In genomic region chr10:82127850-82128401, GRCm38 (mm10) we compare ENCODE assay signal across 8 mouse cellular contexts. TPM values are rescaled to one million over a fixed set of nuclear protein-coding genes. Genes with fewer than 3 reads are reported as not detected.
DNase-seq lines count a peak whose midpoint lies in the region; ATAC-seq lines count a peak whose summit lies in the region.

TSS of gene AU041133 (plus strand) at chr10:82128013.

- no peaks in the 10 kb centered on the region for H3K27me3 ChIP-seq in hindbrain, embryonic 14.5 days (ENCODE audit: control insufficient read depth, insufficient read depth, low read length)

- H3K4me1 ChIP-seq in hindbrain, embryonic 14.5 days (replicated peaks; ENCODE audit: control insufficient read depth, insufficient read depth, low read length), result no peaks in the 10 kb centered on the region

- H3K4me3 ChIP-seq in hindbrain, embryonic 14.5 days (replicated peaks; ENCODE audit: low read length), result peak within 1 kb of the TSS; percentile 55

- peak within 1 kb of the TSS; percentile 80 for H3K27ac ChIP-seq in hindbrain, embryonic 14.5 days

- peaks cover 57% of the 10 kb centered on the region for H3K9me3 ChIP-seq in hindbrain, embryonic 14.5 days (ENCODE audit: control insufficient read depth, low read length)

- DNase-seq in R1 (ENCODE audit: low read depth, low spot score), result peak; percentile 98
- peak; percentile 92 for DNase-seq in cerebellum, postnatal 25 days
- DNase-seq in frontal cortex, postnatal 25 days (ENCODE audit: low spot score in 2 of 2), result peak; percentile 78 to 83
- DNase-seq in hindbrain, embryonic 14.5 days (ENCODE audit: low spot score), result peak; percentile 88
- peak; percentile 90 to 92 for DNase-seq in layer of hippocampus, postnatal 36 days
- peak; percentile 92 for DNase-seq in lung, postnatal 36 days
- peak; percentile 96 for DNase-seq in retina, postnatal 1 day
- DNase-seq in urinary bladder, adult 18-20 months (ENCODE audit: low spot score in 2 of 2), result peak; percentile 76 to 80

- peak within 1 kb of the TSS; percentile 51 for H3K4me2 ChIP-seq in hindbrain, embryonic 14.5 days (replicated peaks)

- peak within 1 kb of the TSS; percentile 60 for H3K9ac ChIP-seq in hindbrain, embryonic 14.5 days

- H3K36me3 ChIP-seq in hindbrain, embryonic 14.5 days (replicated peaks; ENCODE audit: control insufficient read depth, insufficient read depth), result no peaks in the 10 kb centered on the region

- ATAC-seq in hindbrain, embryonic 14.5 days (ENCODE audit: low FRiP score), result peak; percentile 100

- WGBS in hindbrain, embryonic 14.5 days, result 2% methylated on average over 41 of the region's 41 CpGs

RNA-seq across cellular contexts. Expression of gene AU041133, which starts in this region (rescaled TPM):
- 9.5 and 10.5 TPM in 2 replicates for polyA plus RNA-seq in hindbrain, embryonic 14.5 days (2014; fragmentation: Nextera tagmentation; extraction: Ambion mirVana)
- 10 to 100 TPM; 10.0 to 10.7 TPM for total RNA-seq in layer of hippocampus, postnatal 36 days (2021)

Comparison
In these comparisons a context has a peak if more than half of its experiments do, and no peak if none do; other contexts are left out.
1. Peak in every context shown above with its lines: DNase-seq, ATAC-seq, H3K4me3 ChIP-seq and H3K27ac ChIP-seq.